Mouse (Mus musculus) left cerebral cortex, adult 11 months (tissue): ENCODE measurements around the gene Cntrob.
"Not testable (repeated sequence)": the region's sequence is repeated elsewhere in the genome, so short reads cannot be mapped to it uniquely, and the experiment has no call there.

Experiments
- DNase-seq: peaks from one replicate; pipeline ENCODE4 v3.0.0; 2022; ENCODE audit warnings: low spot score

Cntrob gene

DNA sequence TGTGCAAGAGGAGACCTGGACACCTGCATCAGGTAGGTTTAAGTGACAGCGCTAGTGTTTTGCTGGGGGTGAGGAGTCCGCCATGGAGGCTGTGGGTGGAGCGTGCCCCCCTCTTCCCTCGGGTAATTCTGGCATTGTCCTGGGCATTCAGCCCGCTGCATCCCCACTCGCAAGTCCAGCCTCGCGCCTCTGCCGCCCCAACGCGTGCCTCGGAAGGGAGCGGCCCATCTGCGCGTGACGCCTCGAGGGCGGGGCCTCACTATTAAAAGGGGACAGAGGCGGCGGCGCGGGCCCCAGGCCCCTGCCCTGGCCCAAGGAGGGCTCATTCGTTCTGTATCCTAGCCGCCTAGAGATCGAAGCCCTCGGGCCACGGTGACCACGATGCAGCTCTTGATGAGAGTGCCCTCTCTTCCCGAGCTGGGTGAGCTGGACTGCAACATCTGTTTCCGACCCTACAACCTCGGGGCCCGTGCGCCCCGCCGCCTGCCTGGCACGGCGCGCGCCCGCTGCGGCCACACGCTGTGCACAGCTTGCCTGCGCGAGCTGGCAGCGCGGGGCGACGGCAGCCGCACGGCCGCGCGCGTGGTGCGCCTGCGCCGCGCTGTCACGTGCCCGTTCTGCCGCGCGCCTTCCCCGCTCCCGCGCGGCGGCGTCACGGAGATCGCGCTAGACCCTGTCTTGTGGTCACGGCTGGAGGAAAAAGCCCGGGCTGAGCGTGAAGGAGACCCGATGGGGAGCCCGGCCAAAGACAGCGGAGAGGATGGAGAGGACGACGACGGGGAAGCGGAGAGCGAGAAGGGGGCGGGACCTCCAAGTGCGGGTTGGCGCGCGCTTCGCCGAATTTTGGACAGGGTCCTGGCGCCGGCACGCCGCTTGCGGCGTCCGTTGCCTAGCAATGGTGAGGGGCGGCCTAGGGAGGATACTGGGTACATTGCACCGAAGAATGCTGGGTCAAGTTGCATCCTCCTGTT, 16.9 kb upstream of the Cntrob start, which contains the start of gene Rnf227:
Gene Rnf227, plus strand, starts transcription at position 301 of the 971 bp plus-strand sequence.
- peak; percentile 66 for DNase-seq

DNA sequence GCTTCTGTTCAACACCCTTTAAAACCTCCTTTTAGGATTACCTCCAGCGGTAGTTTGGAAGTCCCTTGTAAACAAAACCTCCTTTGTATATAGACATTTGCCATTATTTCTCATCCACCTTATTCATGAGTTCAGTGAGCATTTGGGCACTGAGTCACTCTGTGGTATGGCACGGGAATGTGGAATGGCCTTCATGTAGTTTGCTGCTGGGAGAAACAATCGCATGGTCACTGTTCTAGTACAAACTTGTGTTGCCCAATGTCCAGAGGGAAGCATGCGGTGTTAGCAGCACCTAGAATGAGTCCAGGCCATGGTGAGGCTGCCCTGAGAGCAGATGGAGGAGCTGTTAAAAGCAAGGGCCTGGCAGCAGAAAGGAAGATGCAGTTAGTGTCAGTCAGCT, 11.2 kb upstream of the Cntrob start:
- no peak for DNase-seq

GRCm38 (mm10) chr11:69333922-69334321, 10.3 kb upstream of the Cntrob start:
- DNase-seq, result no peak

DNA sequence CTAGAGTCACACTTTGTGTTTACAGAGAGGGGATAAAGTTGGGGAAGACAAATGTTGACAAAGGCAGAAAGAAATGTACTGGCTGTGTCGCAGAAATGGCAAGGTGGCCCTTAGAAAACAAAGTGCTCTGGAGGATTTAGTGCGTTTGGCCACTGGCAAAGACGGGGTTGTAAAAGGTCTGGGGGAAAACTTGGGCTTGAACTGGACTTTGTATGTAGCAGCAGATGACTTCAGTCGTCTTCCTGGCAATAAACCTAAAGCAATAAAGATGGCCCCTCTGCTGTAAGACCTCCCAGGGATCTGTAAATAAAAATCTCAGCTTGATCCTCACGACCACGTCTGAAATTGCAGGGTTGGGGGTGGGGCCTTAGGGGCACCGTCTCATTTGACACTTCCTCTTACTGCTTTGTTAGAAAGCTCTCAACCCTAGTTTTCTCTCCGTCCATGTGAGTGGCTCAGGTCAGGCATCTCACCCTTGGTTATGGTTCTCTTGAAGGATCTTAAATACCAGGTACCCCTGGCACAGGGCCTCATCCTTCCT, 9.2 kb upstream of the Cntrob start:
- DNase-seq, result no peak

DNA sequence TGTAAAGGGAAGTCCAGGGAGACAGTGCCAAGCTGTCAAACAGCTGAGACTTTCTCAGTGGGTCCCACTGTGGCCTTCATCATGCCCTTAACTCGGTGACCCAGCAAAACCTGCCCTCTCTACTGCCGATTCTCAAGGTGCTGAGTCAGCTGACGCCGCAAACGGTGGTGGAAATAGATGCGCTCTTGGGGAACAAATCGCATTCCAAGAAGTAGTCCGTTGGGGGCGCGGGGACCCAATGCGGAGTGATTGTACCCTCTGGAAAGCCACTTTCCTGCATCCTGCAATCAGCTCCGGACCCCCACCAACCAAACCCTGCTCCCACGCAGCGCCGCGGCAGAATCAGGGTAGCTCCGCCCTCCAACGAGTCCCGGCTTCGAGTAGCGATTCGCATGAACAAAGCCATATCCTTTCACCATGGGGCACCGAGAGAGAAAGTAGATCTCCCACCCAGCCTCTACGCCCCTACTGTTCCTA, 8.4 kb upstream of the Cntrob start:
- peak; percentile 57 for DNase-seq

DNA sequence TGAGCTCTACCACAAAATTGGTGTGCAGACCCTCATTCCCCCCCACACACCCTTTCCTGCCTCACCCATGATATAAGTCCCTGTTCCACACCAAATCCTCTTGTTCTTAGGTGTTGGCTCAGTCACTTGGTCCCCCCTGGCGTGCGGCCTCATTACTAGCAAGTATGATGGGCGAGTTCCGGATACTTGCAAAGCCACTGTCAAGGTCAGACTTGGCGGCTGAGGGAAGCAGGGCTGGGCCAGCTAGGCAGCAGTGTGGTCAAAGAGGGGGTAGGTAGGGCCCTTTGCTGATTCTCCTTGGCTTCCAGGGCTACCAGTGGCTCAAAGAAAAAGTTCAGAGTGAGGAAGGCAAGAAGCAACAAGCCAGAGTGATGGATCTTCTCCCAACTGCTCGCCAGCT, 7.6 kb upstream of the Cntrob start:
- DNase-seq, result no peak

- DNase-seq, result no peak
Observed at GRCm38 (mm10) chr11:69328517-69328916, 4.9 kb upstream of the Cntrob start.

DNA sequence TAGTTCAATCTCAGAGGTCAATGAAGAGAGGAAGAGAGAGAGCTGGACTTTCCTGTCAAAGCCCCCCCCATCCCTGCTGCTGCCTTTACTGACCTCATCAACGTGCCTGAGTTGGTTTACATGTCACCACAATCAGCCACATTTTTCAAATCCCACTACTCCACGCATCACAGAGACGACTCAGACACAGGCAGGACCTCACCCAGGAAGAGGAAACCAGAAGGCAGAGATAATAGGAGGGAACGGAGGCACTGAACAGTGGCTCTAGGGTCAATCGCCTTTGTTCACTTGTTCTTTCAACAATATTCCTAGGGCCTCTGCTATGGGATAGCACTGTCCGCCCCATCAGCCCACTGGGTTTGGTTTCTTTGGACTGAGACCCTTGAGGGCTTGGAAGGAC, 4.1 kb upstream of the Cntrob start:
- no peak for DNase-seq

GRCm38 (mm10) chr11:69327157-69327442, 3.5 kb upstream of the Cntrob start:
- no peak for DNase-seq

- no peak for DNase-seq
Observed at GRCm38 (mm10) chr11:69326408-69327156, 3.0 kb upstream of the Cntrob start.

GRCm38 (mm10) chr11:69325628-69326407, 2.2 kb upstream of the Cntrob start, which contains the start of gene Kcnab3:
Kcnab3 (plus strand) TSS chr11:69326258.
- DNase-seq, result peak; percentile 70

- no peak for DNase-seq
Observed at GRCm38 (mm10) chr11:69324749-69325148, 1.2 kb upstream of the Cntrob start.

DNA sequence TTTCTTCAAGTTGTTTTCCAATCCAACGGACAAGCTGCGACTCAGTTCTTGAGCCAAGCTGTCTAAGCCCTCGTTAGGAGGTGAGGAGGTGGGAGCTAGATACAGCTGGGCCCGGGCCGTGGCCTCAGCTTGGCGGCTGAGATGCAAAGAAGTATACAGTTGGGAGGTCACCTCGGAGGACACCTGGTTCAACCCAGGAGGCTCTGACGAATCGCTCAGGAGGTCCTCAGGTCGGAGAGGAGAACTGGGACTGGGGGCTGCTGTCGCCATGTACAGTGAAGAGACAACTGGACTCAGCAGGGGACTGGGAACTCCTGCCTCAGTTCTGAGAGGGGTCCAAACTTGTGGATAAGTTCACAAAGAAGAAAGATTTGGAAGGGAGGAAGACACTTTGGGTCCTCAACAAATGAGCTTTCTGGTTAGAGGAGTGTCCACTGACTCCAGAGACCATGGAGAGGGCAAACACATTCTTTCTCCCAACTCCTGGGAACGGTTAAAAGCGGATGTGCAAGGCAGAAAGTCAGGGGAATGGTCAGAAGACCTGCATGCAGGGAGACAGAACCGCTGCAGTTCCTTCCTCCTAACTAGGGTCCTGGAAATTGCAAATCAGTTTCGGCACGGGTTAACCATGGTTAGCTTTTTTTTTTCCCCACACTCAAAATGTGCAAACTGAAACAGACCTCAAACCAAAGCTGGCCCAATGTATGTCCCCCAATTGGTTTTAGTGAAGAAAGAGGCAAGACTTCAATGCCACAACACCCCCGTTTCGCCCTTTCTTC, 693 bp downstream of the Cntrob start:
- DNase-seq, result no peak

- DNase-seq, result no peak
Observed at GRCm38 (mm10) chr11:69322010-69322409, 1.6 kb downstream of the Cntrob start.

- DNase-seq, result no peak
Observed at GRCm38 (mm10) chr11:69321580-69321979, 2.0 kb downstream of the Cntrob start.

DNA sequence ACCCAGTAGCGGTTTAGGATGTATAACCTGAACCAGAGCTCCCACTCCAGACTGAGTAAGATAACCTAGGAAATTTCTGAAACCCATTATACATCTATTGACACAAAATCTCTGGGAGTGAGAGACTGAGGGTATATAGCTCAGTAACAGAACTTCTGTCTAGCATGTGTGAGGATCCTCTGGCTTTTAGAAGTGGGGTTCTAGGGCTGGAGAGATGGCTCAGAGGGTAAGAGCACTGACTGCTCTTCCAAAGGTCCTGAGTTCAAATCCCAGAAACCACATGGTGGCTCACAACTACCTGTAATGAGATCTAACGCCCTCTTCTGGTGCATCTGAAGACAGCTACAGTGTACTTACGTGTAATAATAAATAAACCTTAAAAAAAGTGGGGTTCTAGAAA, 5.6 kb downstream of the Cntrob start:
- not testable (repeated sequence) for DNase-seq

DNA sequence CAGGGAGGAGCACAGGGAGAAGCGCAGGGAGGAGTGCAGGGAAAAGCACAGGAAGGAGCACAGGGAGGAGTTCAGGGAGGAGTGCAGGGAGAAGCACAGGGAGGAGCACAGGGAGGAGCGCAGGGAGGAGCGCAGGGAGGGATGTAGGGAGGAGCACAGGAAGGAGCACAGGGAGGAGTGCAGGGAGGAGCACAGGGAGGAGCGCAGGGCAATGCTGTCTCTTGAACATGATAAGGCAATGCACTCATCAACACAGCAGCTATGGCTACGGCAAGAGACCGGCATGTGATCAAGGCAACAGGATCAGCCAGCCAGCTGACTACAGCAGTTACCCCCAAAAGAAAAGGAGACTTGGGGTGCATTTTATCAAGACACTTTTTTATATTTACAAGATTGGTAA, 7.2 kb downstream of the Cntrob start:
- DNase-seq, result no peak

GRCm38 (mm10) chr11:69311266-69311665, 12.3 kb downstream of the Cntrob start:
- no peak for DNase-seq

GRCm38 (mm10) chr11:69306039-69306438, 17.5 kb downstream of the Cntrob start:
- no peak for DNase-seq

- DNase-seq, result no peak
Observed at GRCm38 (mm10) chr11:69305291-69305690, 18.3 kb downstream of the Cntrob start.

GRCm38 (mm10) chr11:69302817-69303216, 20.8 kb downstream of the Cntrob start:
- no peak for DNase-seq
